Mouse (Mus musculus) erythroblast, adult 5-6 weeks (primary cell): Measurements from ENCODE around the gene Zfp385b. TPM values are rescaled to one million over a fixed set of nuclear protein-coding genes. Genes with fewer than 3 reads are reported as not detected.

Source experiments
- ATAC-seq: replicated peaks from 2 replicates; pipeline ENCODE4 v1.8.0; 2016; ENCODE audit warnings: moderate number of reproducible peaks, mild to moderate bottlenecking, moderate TSS enrichment, inconsistent platforms; ENCODE audit not compliant: poor library complexity, low FRiP score, severe bottlenecking
- total RNA-seq, 2 experiments: library from RNA; stranded (forward) in 1 of 2; stranded (reverse) in 1 of 2; fragments of 150-400 nt in 1 of 2; fragments of 200-764, 138-1000 nt in 1 of 2; gene quantifications; 2 replicates each; pipeline versions ENCODE4 v1.2.3 to v1.2.4; 2015 to 2017; ENCODE audit warnings: low replicate concordance in 2 of 2

Gene Zfp385b
- total RNA-seq, 2 experiments from 2014 or later = not detected

GRCm38 (mm10) chr2:77610303-77610991 is 209.0 kb downstream of the Zfp385b start:
- no peak for ATAC-seq

GRCm38 (mm10) chr2:77609452-77609851 is 210.0 kb downstream of the Zfp385b start:
- ATAC-seq = no peak

- ATAC-seq = no peak
Observed at GRCm38 (mm10) chr2:77608666-77609065, 210.8 kb downstream of the Zfp385b start.

- no peak for ATAC-seq
Observed at GRCm38 (mm10) chr2:77593461-77593860, 226.0 kb downstream of the Zfp385b start.

- ATAC-seq = no peak
Observed at GRCm38 (mm10) chr2:77592525-77592924, 226.9 kb downstream of the Zfp385b start.

GRCm38 (mm10) chr2:77589205-77589901 is 230.1 kb downstream of the Zfp385b start:
- ATAC-seq = no peak

- ATAC-seq = no peak
Observed at GRCm38 (mm10) chr2:77587387-77587786, 232.1 kb downstream of the Zfp385b start.

GRCm38 (mm10) chr2:77586581-77587360 is 232.7 kb downstream of the Zfp385b start:
- ATAC-seq = no peak

- no peak for ATAC-seq
Observed at GRCm38 (mm10) chr2:77583586-77583985, 235.9 kb downstream of the Zfp385b start.

- ATAC-seq = no peak
Observed at GRCm38 (mm10) chr2:77576571-77576970, 242.9 kb downstream of the Zfp385b start.

- no peak for ATAC-seq
Observed at GRCm38 (mm10) chr2:77567528-77568435, 251.7 kb downstream of the Zfp385b start.

GRCm38 (mm10) chr2:77563706-77564105 is 255.7 kb downstream of the Zfp385b start:
- ATAC-seq = no peak

- ATAC-seq = no peak
Observed at GRCm38 (mm10) chr2:77561941-77562340, 257.5 kb downstream of the Zfp385b start.

GRCm38 (mm10) chr2:77556938-77557337 is 262.5 kb downstream of the Zfp385b start:
- no peak for ATAC-seq

- no peak for ATAC-seq
Observed at GRCm38 (mm10) chr2:77555980-77556379, 263.5 kb downstream of the Zfp385b start.

GRCm38 (mm10) chr2:77552675-77553074 is 266.8 kb downstream of the Zfp385b start:
- no peak for ATAC-seq

- ATAC-seq = no peak
Observed at GRCm38 (mm10) chr2:77543388-77543787, 276.1 kb downstream of the Zfp385b start.

- ATAC-seq = no peak
Observed at GRCm38 (mm10) chr2:77542605-77543004, 276.8 kb downstream of the Zfp385b start.

GRCm38 (mm10) chr2:77541681-77542080 is 277.8 kb downstream of the Zfp385b start:
- ATAC-seq = no peak

- ATAC-seq = no peak
Observed at GRCm38 (mm10) chr2:77540860-77541259, 278.6 kb downstream of the Zfp385b start.
